Mouse (Mus musculus) brain, embryonic 14.5 days (tissue): ENCODE measurements around the gene Pusl1. TPM values are rescaled to one million over a fixed set of nuclear protein-coding genes. Genes with fewer than 3 reads are reported as not detected.
A peak's percentile ranks its signal among the peaks of the same experiment; 100 is the strongest.

Experiments
- DNase-seq: peaks from one replicate; pipeline ENCODE4 v3.0.0-alpha.2; 2011; ENCODE audit warnings: low read depth
- CTCF ChIP-seq: fragments of 200-500 bp; IDR thresholded peaks from 2 replicates; pipeline ENCODE4 v1.5.1; 2012; ENCODE audit warnings: inconsistent platforms, mild to moderate bottlenecking, moderate library complexity, borderline replicate concordance; ENCODE audit not compliant: insufficient read depth, insufficient read length; ENCODE audit errors: extremely low read depth
- POLR2A ChIP-seq: fragments of 200-500 bp; IDR thresholded peaks from 2 replicates; pipeline ENCODE4 v1.6.1; 2012; ENCODE audit warnings: mild to moderate bottlenecking, inconsistent platforms, borderline replicate concordance; ENCODE audit not compliant: poor library complexity, insufficient read depth, insufficient read length, severe bottlenecking; ENCODE audit errors: extremely low read depth
- polyA plus RNA-seq: library from polyadenylated mRNA; depleted of rRNA; stranded (reverse); fragments of >200 nt; gene quantifications from 2 replicates; pipeline ENCODE4 v1.2.3, GENCODE M21; 2012; rRNA removed

The Pusl1 gene
- polyA plus RNA-seq = 75.1 and 115 TPM in 2 replicates

GRCm38 (mm10) chr4:155891551-155892001 lies at the start of gene Pusl1, which contains the start of gene Acap3:
Pusl1 (minus strand) TSS chr4:155891781.
Acap3 (plus strand) TSS chr4:155891822.
- DNase-seq = peak; percentile 99
- TF ChIP-seq POLR2A = peak; percentile 66; the same call in 1 of the 2 replicates
- no peak for TF ChIP-seq CTCF

GRCm38 (mm10) chr4:155932031-155932430 lies 40.5 kb upstream of the Pusl1 start:
- TF ChIP-seq POLR2A (no peak), CTCF (no peak)
- no peak for DNase-seq

- no peak for DNase-seq
- TF ChIP-seq CTCF (no peak), POLR2A (no peak)
Observed at GRCm38 (mm10) chr4:155908751-155909150, 17.2 kb upstream of the Pusl1 start.

- TF ChIP-seq CTCF (no peak), POLR2A (no peak)
- DNase-seq = no peak
Observed at GRCm38 (mm10) chr4:155908281-155908680, 16.7 kb upstream of the Pusl1 start.

GRCm38 (mm10) chr4:155907003-155907402 lies 15.4 kb upstream of the Pusl1 start:
- no peak for DNase-seq
- TF ChIP-seq CTCF (no peak), POLR2A (no peak)

GRCm38 (mm10) chr4:155906125-155906524 lies 14.5 kb upstream of the Pusl1 start:
- TF ChIP-seq POLR2A = no peak
- TF ChIP-seq CTCF = no peak

GRCm38 (mm10) chr4:155905634-155906033 lies 14.1 kb upstream of the Pusl1 start:
- no peak for DNase-seq
- TF ChIP-seq POLR2A (no peak), CTCF (no peak)

More at GRCm38 (mm10) chr4:155906125-155906524, 14.5 kb upstream of the Pusl1 start:
- DNase-seq = no peak

GRCm38 (mm10) chr4:155904318-155905102 lies 12.9 kb upstream of the Pusl1 start:
- TF ChIP-seq POLR2A (no peak), CTCF (peak; percentile 27; the same call in 1 of the 2 replicates)
- peak; percentile 35 for DNase-seq

GRCm38 (mm10) chr4:155903246-155903645 lies 11.7 kb upstream of the Pusl1 start:
- TF ChIP-seq CTCF (no peak), POLR2A (no peak)
- DNase-seq = no peak

GRCm38 (mm10) chr4:155901205-155901604 lies 9.6 kb upstream of the Pusl1 start:
- peak; percentile 37 for DNase-seq

GRCm38 (mm10) chr4:155899355-155899754 lies 7.8 kb upstream of the Pusl1 start:
- TF ChIP-seq CTCF (no peak), POLR2A (no peak)

More at GRCm38 (mm10) chr4:155901205-155901604, 9.6 kb upstream of the Pusl1 start:
- TF ChIP-seq POLR2A (no peak), CTCF (no peak)

GRCm38 (mm10) chr4:155898318-155898717 lies 6.7 kb upstream of the Pusl1 start:
- no peak for DNase-seq
- TF ChIP-seq CTCF = no peak
- no peak for TF ChIP-seq POLR2A

More at GRCm38 (mm10) chr4:155899355-155899754, 7.8 kb upstream of the Pusl1 start:
- no peak for DNase-seq

GRCm38 (mm10) chr4:155896461-155896860 lies 4.9 kb upstream of the Pusl1 start:
- DNase-seq = no peak
- TF ChIP-seq CTCF (no peak), POLR2A (no peak)
